Mouse (Mus musculus): ENCODE measurements around the gene Scin.

The Scin gene

DNA sequence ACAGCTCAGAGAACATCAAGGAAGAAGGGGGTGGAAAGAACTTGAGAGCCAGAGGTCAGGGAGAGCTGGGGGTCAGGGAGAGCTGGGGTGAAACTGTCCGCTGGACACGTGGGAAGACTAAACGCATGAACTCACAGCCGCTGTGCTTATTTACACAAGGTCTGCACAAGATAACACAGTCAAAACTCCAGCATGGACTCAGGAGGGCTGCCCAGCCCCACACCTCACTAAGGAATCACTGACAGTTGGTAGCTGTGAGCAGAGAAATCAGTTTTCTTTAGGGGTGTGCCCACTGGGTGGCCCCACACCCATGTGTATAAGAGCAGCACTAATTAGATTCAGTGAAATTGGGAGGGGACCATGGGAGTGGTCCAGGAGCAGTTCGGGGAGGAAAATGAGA, 27.2 kb downstream of the Scin start:
- DNase-seq, result no peak

DNA sequence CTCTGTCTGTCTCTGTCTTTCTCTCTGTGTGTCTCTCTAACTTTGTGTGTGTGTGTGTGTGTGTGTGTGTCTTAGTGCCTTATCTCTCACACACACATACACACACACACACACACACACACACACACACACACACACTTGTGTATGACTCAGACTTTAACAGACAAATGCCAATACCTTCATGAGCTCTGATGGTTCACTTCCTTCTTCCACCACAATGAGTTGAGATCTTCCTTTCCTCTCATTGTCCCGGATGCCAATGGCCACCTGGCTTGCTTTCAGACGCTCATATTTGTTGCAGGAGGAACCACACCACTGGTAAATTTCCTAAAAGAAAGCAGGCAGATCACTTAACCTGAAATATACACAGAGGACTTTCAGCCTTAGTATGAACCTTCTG, 29.3 kb downstream of the Scin start:
- no peak for DNase-seq

GRCm38 (mm10) chr12:40102359-40102758, 31.7 kb downstream of the Scin start:
- DNase-seq, result no peak

GRCm38 (mm10) chr12:40099407-40099806, 34.6 kb downstream of the Scin start:
- DNase-seq, result no peak

- no peak for DNase-seq
Observed at GRCm38 (mm10) chr12:40097449-40097848, 36.6 kb downstream of the Scin start.

- no peak for DNase-seq
Observed at GRCm38 (mm10) chr12:40097023-40097422, 37.0 kb downstream of the Scin start.

DNA sequence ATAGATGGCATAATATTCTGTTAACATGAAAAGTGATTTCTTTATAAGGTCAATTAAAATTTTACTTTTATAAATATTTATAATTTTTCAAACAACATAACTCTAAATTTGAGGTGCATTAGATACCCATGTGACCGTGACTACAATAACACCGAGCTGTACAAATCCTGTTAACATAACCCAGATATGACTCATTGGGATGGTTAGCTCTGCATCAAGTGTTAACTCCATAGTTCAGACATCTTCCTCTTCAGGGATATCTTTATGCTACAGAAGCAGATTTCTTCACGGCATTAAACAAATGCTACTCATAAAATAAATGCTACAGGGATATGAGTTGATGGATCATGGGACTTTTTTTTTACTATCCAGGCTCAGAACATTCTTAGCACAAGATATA, 37.6 kb downstream of the Scin start:
- no peak for DNase-seq

DNA sequence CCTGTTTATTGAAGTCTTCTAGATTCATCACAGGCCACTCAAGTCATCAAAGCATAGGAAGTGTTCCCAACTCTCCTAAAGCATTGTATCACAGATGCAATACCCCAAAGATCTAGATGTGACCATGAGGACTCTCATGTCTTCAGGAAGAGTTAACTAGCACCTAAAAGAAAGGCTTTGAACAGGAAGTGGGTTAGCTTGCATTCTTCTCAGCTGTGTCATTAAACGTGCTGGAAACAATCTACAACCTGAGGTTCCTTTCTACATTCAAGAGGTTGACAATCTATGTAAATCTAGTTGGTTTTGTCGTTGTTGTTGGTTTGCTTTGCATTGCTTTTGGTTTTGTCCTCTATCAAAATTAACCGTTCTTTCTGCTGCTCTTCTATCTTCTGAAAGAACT, 44.0 kb downstream of the Scin start:
- no peak for DNase-seq

GRCm38 (mm10) chr12:40085731-40086322, 48.2 kb downstream of the Scin start:
- no peak for DNase-seq

- DNase-seq, result no peak
Observed at GRCm38 (mm10) chr12:40082453-40083238, 51.4 kb downstream of the Scin start.

DNA sequence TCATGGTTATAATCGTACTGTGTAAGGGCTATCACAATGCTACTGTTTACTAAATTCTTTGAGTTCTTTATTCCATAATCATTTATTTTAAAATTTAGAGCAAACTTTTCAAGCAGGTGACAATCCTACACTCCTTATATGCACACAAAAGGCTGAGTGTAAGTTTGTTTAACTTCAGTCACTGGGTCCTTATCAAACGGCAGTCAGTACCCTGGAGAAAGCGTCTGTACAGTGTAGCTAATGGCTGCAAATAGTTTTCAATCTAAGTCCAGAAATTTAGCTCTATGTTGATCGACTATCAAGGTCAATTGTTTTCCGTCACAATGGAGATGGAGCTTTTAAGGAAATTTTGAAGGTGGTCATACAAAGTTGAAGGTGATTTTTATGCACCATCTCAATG, 52.0 kb downstream of the Scin start:
- DNase-seq, result no peak

DNA sequence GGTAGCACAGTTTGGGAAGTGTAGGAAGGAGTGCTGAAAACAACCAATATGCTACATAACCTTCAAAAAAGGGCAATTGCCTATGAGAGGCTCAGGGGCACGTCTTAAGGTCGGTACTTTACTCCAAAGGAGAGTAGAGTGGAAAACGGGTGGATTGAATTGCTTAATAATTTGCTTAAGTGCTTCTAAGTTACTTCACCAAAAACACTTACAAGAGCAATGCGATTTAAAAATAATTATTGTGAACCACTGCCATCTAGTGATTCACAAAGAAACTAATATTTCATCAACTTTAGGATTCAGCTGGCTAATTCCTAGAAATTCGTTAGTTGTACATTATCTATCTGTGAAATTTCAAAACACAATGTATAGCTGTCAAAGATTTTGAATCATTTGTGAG, 60.4 kb downstream of the Scin start:
- DNase-seq, result no peak

GRCm38 (mm10) chr12:40047024-40047423, 87.0 kb downstream of the Scin start:
- DNase-seq, result no peak

- no peak for DNase-seq
Observed at GRCm38 (mm10) chr12:40043816-40044585, 90.0 kb downstream of the Scin start.

GRCm38 (mm10) chr12:40040067-40040466, 94.0 kb downstream of the Scin start:
- DNase-seq, result peak; percentile 14

- peak; percentile 95 for DNase-seq
Observed at GRCm38 (mm10) chr12:40037876-40038463, 96.1 kb downstream of the Scin start, which contains the start of gene Arl4a. Gene Arl4a (minus strand): TSS chr12:40038025.

- DNase-seq, result peak; percentile 99
Observed at GRCm38 (mm10) chr12:40037226-40037813, 96.7 kb downstream of the Scin start.

GRCm38 (mm10) chr12:40036666-40037065, 97.4 kb downstream of the Scin start:
- DNase-seq, result peak; percentile 7

DNA sequence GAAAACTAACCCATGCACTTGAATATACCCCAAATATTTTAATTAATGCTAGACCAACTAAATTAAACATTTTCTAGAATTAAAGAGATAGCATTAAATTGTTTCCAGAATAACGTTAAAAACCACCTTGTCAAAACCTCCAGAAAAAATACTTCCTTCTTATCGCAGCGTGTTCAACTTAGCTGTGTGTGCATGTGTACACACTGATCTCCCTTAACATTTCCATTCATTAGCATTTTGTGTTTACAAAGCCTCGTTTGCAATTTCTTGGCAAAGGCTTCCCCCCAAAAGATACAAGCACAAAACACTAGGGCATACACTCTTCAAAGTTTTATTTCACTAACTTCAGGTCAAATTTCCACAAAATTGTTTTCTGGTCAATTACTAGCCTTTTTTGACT, 98.5 kb downstream of the Scin start:
- DNase-seq, result no peak

DNA sequence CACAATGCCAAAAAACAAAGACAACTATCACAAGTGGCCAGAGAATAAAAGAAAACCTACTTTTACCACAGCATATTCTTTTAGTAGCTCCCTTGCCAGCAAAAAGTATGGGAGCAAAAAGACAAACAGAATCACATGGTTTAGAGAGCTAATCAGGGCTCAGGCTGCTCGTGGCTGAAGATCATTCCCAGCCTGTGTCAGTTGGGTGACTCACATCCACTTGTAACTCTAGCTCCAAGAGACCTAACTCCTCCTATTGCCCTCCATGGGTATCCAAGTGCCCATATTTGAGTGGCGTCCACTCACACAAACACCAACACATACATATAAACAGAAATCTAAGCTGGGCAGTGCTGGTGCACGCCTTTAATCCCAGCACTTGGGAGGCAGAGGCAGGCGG, 104.8 kb downstream of the Scin start:
- DNase-seq, result no peak

- DNase-seq, result no peak
Observed at GRCm38 (mm10) chr12:40027846-40028245, 106.2 kb downstream of the Scin start.

DNA sequence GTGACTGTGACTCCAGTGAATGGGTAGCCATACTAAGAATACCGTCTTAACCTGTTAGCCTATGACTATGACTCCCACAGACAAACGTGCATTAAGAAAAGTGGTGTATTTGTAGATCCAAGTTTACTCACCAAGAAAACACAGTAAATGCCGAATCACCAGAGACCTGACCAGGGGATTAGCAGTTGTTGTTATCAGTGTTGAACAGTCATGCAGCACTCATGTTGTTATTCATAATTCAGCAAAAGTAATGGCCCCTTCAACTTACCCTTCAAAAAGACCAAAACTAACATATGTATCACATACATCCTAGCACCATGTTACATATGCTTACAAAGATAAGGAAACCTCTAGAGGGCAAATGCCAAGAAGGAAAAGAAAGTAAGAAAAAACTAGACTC, 106.6 kb downstream of the Scin start:
- DNase-seq, result no peak

- DNase-seq, result no peak
Observed at GRCm38 (mm10) chr12:40023918-40024317, 110.1 kb downstream of the Scin start.
